Mouse (Mus musculus) retina, postnatal 1 day (tissue): ENCODE measurements around the gene Allc.

Source experiments
- DNase-seq: peaks from one replicate; pipeline ENCODE4 v3.0.0-alpha.2; 2012

Gene Allc

DNA sequence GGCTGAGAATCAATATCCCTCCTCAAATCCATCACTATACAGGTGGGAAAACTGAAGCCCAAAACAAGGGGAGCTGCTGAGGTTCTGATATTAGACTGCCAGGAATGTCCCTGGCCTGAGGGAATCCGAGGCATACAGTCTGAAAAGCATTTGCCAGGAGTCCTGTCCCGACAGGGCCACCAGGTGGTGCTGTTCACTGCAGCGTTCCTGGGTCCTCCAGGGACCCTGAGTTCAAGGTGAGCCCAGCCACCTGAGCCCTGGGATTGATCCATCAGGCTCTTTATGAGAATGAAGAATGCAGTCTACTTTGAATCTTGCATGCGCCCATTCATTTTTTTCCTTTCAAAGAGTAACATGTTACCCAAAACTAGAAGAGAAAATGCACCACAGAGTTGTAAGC, 3.2 kb downstream of the Allc start:
- no peak for DNase-seq

DNA sequence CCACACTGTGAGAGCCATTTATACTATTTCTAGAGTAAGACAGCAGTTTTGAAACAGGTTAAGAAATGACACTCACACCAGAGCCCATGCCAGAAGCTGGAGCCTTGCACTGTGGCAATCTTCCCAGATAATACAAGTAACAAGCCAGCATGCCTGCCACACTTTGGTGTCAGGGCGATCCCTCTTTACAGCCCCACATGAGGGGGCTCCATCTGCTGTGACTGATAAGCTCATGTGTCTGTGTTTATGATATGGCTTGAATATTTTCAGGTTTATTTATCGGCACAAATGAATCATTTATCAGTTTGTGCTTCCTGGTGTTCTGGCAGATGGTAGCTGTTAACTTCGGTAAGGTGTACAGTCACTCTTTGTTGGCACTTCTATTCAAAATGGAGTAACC, 4.2 kb downstream of the Allc start:
- DNase-seq = no peak

DNA sequence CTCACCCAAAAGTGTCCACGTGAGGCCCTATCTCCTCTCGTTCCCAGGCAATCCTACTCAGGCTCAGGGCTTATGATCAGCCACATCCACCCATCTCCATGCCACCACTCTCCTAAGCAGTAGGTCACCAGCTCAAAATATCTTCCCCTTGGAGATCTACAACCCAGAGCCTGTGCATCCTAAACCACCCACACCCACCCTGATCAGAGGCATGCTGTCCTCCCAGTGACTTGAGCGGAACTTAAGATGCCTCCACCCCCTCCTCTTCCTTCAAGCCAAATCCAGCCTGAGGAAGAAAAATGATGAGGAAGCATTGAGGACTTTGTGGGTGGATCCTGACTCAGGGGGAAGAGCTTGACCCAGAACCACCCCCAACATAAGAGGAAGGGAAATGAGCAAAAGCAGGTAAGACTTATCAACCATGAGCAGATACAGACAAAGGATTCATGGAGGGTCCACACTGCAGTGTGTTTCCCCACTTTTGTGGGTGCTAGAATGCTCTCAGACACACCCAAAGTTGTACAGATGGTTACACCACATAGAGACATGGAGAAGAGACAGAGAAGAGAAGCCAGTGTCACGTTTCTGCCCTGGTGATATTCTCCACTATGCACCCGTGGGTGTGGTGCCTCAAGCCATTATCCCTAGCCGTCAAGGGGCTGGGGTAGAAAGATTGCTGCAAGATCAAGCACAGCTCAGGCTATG, 6.8 kb downstream of the Allc start:
- DNase-seq = no peak

DNA sequence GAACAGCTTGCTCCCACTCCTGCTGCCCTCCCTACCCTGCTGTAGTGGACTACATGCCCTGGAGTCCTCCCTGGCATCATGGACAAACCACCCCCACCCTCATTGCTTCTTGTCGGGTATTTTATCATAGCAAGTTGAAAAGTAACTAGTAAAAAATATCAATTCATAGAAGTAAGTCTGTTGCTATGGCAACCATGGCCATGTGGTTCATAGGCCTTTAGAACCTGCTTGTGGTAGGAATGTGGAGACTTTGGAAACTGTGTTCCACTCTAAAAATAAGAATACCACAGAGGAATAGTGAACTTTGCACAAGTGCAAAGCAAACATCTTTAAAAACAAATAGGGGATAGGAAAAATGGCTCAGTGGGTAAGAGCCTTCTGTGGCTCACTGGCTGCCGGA, 10.1 kb downstream of the Allc start:
- DNase-seq = no peak

DNA sequence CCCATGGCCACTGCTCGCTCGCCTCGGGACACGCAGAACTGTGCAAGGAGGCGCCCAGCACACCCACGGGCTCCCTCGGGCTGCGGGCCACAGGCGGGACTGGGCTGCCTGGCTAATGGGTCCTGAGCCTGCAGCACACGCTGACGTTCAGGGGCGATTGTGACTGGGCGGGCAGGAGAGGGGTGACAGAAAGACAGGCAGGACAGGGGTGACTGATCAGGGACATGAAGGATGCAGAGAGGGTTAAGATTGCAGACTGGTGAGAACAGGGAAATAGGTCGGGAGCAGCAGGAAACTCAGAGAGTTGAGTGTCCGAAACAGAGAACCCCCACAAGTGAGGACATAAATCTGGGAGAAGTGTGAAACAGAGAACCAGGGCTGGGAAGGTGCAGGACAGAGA, 30.0 kb downstream of the Allc start, which contains the start of gene Dcdc2c:
Dcdc2c (minus strand) TSS at position 101 of the 400 bp plus-strand sequence.
- no peak for DNase-seq

DNA sequence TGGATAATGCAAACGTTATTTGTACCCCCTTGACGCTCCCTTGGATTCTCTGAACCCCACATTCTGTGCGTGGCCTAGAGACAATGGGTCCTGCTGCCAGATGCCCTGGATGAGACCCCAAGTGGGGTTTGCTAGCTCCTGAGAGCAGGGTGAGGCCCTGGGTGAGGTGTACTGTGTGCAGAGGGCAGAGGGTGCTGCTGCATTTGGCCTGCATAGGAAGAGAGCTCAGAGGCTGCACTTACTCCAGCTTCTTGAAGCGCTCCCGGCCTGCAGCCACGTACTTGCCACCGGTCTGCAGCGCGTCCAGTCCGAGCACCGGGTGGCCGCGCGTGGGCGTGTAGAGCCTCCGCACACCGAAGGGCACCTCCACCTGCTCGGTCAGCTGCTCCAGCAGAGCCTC, 30.5 kb downstream of the Allc start:
- DNase-seq = no peak

DNA sequence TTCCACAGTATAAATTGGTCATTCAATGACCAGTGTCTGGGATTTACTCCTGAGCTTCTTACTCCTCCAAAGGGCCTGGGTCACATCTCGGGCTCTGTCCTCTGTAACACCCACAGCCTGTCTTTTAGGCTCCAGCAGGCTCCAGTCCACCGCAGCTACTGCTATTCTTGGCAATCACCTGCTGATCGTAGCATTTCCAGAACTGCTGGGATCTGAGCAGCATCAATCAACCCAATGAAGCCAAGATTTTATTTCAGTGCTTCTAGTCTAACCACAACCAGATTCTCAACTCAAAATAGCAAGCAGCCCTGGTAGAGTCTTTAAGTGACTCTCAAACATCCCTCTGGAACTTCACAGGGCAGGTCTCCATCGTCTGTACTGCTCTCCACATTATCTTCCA, 33.4 kb downstream of the Allc start:
- DNase-seq = no peak

DNA sequence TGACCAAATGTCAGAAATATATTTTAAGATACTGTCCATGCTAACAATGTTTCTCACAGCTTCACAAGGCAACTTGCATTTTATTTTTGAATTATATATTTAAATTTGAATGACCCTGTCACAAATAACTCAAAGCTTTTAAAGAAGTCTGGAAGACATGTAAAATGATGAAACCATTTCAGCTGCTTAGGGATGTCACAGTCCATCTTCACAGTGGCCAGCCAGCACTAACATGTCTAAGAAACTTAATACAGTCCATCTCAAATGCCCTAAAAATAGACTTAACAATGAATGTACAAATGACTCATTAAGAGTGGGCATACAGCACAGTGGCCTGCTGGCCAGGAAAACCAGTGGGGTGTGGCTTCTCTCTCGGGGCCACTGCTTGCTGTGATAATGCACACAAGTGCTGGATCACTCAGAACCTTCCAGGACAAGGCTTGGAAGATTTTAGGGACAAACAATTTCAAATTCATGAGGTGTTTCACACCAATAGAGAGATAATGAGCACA, 68.0 kb downstream of the Allc start:
- no peak for DNase-seq

DNA sequence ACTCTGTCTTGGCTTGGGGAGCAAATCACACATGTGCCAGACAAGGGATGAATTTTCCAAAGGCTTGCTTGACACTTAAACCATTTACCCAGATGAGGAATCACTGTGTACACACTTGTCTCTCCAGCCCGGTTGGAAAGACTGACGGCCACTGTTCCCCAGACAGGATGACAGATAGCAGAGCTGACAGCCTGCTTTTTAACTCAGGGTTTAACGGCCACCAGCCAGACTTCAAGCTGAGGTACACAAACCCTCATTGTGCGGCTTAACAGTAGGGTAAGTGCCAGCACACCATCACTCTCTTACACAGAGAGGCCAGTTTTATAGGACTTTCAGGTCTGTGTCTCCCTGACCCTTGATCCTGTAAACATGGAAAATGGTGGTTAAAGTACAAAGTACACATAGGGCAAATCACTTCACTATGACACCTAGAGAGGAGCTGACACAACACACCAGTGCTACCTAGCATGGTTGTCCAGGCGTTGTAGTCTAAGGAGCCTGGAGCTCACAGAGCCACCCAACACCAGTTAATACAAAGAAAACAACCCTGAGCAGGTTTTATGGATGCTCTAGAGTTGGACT, 72.5 kb downstream of the Allc start:
- DNase-seq = no peak
